Comparison of ENCODE assay signal across 8 mouse cellular contexts in the genomic region with DNA sequence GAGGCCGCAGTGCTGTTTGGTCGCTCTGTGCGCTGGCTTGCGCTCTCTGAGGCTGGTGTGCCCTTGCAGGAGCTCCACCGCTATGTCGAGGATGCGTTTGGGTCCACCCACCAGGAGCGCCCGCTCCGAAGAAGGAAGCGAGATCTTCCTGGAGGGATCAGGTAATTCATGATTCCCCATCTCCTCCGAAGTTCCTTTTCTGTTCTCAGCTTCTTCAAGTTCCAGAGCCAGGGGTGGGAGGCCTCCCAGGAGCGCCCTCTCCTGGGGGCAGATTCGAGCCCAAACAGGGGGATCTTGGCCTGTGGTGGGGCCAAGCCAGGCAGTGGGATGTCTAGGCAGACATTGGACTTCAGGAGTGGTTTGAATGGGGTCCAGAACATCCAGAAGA. TPM values are rescaled to one million over a fixed set of nuclear protein-coding genes. Genes with fewer than 3 reads are reported as not detected.
A peak's percentile ranks its signal among the peaks of the same experiment; 100 is the strongest.
DNase-seq lines count a peak whose midpoint lies in the region; ATAC-seq and TF ChIP-seq lines count a peak whose summit lies in the region.

No protein-coding gene starts in this region.

- WGBS in heart, embryonic 16.5 days: 18% methylated on average over 14 of the region's 14 CpGs
- WGBS in limb, embryonic 13.5 days: 13% methylated on average over 14 of the region's 14 CpGs
- WGBS in midbrain, embryonic 13.5 days: 12% methylated on average over 14 of the region's 14 CpGs

- H3K4me2 ChIP-seq in heart, embryonic 16.5 days (ENCODE audit: low read depth, low read length): peak overlapping the region; percentile 83
- peak overlapping the region; percentile 64 for H3K4me2 ChIP-seq in limb, embryonic 13.5 days (replicated peaks)
- H3K4me2 ChIP-seq in midbrain, embryonic 13.5 days (replicated peaks): peak overlapping the region; percentile 63

- peaks cover 66% of the 10 kb centered on the region for H3K4me1 ChIP-seq in E14TG2a.4 (replicated peaks; ENCODE audit: low read depth, low read length)
- H3K4me1 ChIP-seq in heart, embryonic 16.5 days (ENCODE audit: control insufficient read depth, insufficient read depth, low read length): peaks cover 8% of the 10 kb centered on the region
- peaks cover 35% of the 10 kb centered on the region for H3K4me1 ChIP-seq in limb, embryonic 13.5 days
- peaks cover 11% of the 10 kb centered on the region for H3K4me1 ChIP-seq in midbrain, embryonic 13.5 days (replicated peaks)

- no peak for ATAC-seq in heart, embryonic 16.5 days (replicated peaks; ENCODE audit: extremely low read depth, insufficient read depth, low FRiP score)
- ATAC-seq in limb, embryonic 13.5 days (ENCODE audit: low FRiP score, low read depth): no peak
- 0 out of 2 replicates have a peak, but pooled peaks have one; percentile 12 for ATAC-seq in midbrain, embryonic 13.5 days
- no peak for ATAC-seq in cerebellum, adult (ENCODE audit: insufficient number of reproducible peaks, low FRiP score, low TSS enrichment)

- peak; percentile 41 for TF ChIP-seq CTCF in E14TG2a.4 (conservative IDR thresholded peaks at IDR 0.05; ENCODE audit: low read length)

- peak overlapping the region; percentile 80 for H3K4me3 ChIP-seq in E14TG2a.4 (replicated peaks; ENCODE audit: low read length)
- peak overlapping the region; percentile 63 for H3K4me3 ChIP-seq in heart, embryonic 16.5 days (ENCODE audit: low read length)
- H3K4me3 ChIP-seq in limb, embryonic 13.5 days: peak overlapping the region; percentile 44
- H3K4me3 ChIP-seq in midbrain, embryonic 13.5 days (replicated peaks): 0 out of 2 replicates have a peak overlapping the region, but pooled peaks have one; percentile 6

- peak; percentile 62 for DNase-seq in adrenal gland, postnatal 10 days
- DNase-seq in left cerebral cortex, postnatal 36 days (ENCODE audit: low spot score in 2 of 2): no peak
- DNase-seq in cerebellum, adult 9-10 months: no peak

- peak overlapping the region; percentile 95 for H3K27ac ChIP-seq in heart, embryonic 16.5 days (ENCODE audit: low read length)
- H3K27ac ChIP-seq in limb, embryonic 13.5 days: peak overlapping the region; percentile 94; the same call in 1 of the 2 replicates
- H3K27ac ChIP-seq in midbrain, embryonic 13.5 days: no peak overlapping the region

- H3K36me3 ChIP-seq in E14TG2a.4 (ENCODE audit: insufficient read depth, low read length): no peaks in the 10 kb centered on the region
- H3K36me3 ChIP-seq in heart, embryonic 16.5 days (ENCODE audit: control insufficient read depth, insufficient read depth): no peaks in the 10 kb centered on the region
- H3K36me3 ChIP-seq in limb, embryonic 13.5 days: no peaks in the 10 kb centered on the region
- no peaks in the 10 kb centered on the region for H3K36me3 ChIP-seq in midbrain, embryonic 13.5 days

- H3K27me3 ChIP-seq in E14TG2a.4 (ENCODE audit: insufficient read depth, low read length): peaks cover 7% of the 10 kb centered on the region; the same call in 1 of the 2 replicates
- peaks cover 9% of the 10 kb centered on the region for H3K27me3 ChIP-seq in heart, embryonic 16.5 days (ENCODE audit: control insufficient read depth, insufficient read depth, low read length)
- peaks cover 22% of the 10 kb centered on the region for H3K27me3 ChIP-seq in limb, embryonic 13.5 days
- peaks cover 22% of the 10 kb centered on the region for H3K27me3 ChIP-seq in midbrain, embryonic 13.5 days

- peak overlapping the region; percentile 67 for H3K9ac ChIP-seq in heart, embryonic 16.5 days (ENCODE audit: low read length)
- H3K9ac ChIP-seq in limb, embryonic 13.5 days: peak overlapping the region; percentile 8; the same call in 1 of the 2 replicates
- H3K9ac ChIP-seq in midbrain, embryonic 13.5 days (replicated peaks): no peak overlapping the region

- H3K9me3 ChIP-seq in E14TG2a.4 (ENCODE audit: low read length): no peaks in the 10 kb centered on the region; the same call in 1 of the 2 replicates
- H3K9me3 ChIP-seq in heart, embryonic 16.5 days (replicated peaks; ENCODE audit: control insufficient read depth, low read length): peaks cover 6% of the 10 kb centered on the region; the same call in 1 of the 2 replicates
- peaks cover 8% of the 10 kb centered on the region; the same call in 1 of the 2 replicates for H3K9me3 ChIP-seq in limb, embryonic 13.5 days
- H3K9me3 ChIP-seq in midbrain, embryonic 13.5 days: 0 out of 2 replicates have a peak, but pooled peaks cover 6% of the 10 kb centered on the region

- intact Hi-C loops in left cerebral cortex, postnatal 36 days (cut with DNase I): no loop called here

RNA-seq across cellular contexts. Expression of a gene that starts 0.6 kb away (rescaled TPM):
- 1 to 10 TPM; 6.1 to 7.2 TPM for total RNA-seq in adrenal gland, postnatal 10 days (2021)
- 3.8 and 3.9 TPM in 2 replicates for polyA plus RNA-seq in heart, embryonic 16.5 days (2015; fragmentation: Nextera tagmentation; extraction: Ambion mirVana)
- polyA plus RNA-seq in limb, embryonic 13.5 days (2015; fragmentation: Nextera tagmentation; extraction: Ambion mirVana): 4.1 and 4.8 TPM in 2 replicates
- polyA plus RNA-seq in midbrain, embryonic 13.5 days (2015; fragmentation: Nextera tagmentation; extraction: Ambion mirVana): 3.3 and 4.1 TPM in 2 replicates
- 1 to 10 TPM; 2.3 to 2.9 TPM for total RNA-seq in left cerebral cortex, postnatal 36 days (2021)

RNA-seq across cellular contexts. Expression of a gene that starts 3.2 kb away (rescaled TPM):
- 100 to 1,000 TPM; 156 to 158 TPM for total RNA-seq in adrenal gland, postnatal 10 days (2021)
- polyA plus RNA-seq in heart, embryonic 16.5 days (2015; fragmentation: Nextera tagmentation; extraction: Ambion mirVana): 87.4 and 92.8 TPM in 2 replicates
- 181 and 186 TPM in 2 replicates for polyA plus RNA-seq in limb, embryonic 13.5 days (2015; fragmentation: Nextera tagmentation; extraction: Ambion mirVana)
- 24.4 and 27.3 TPM in 2 replicates for polyA plus RNA-seq in midbrain, embryonic 13.5 days (2015; fragmentation: Nextera tagmentation; extraction: Ambion mirVana)
- 1 to 10 TPM; 2.9 to 4.1 TPM for total RNA-seq in left cerebral cortex, postnatal 36 days (2021)

RNA-seq across cellular contexts. Expression of a gene that starts 27.7 kb away (rescaled TPM):
- total RNA-seq in adrenal gland, postnatal 10 days (2021): 10 to 100 TPM; 85.8 to 88.1 TPM
- 8.8 TPM in 2 replicates for polyA plus RNA-seq in heart, embryonic 16.5 days (2015; fragmentation: Nextera tagmentation; extraction: Ambion mirVana)
- polyA plus RNA-seq in limb, embryonic 13.5 days (2015; fragmentation: Nextera tagmentation; extraction: Ambion mirVana): 4.9 and 5.2 TPM in 2 replicates
- polyA plus RNA-seq in midbrain, embryonic 13.5 days (2015; fragmentation: Nextera tagmentation; extraction: Ambion mirVana): 5.9 and 6.7 TPM in 2 replicates
- 10 to 100 TPM; 21.8 to 22.0 TPM for total RNA-seq in left cerebral cortex, postnatal 36 days (2021)

RNA-seq across cellular contexts. Expression of a gene that starts 27.9 kb away (rescaled TPM):
- under 1 TPM in 1 of 2 experiments, not detected in 1; 0.30 TPM for total RNA-seq in adrenal gland, postnatal 10 days (2021)
- 0.91 and 1.4 TPM in 2 replicates for polyA plus RNA-seq in heart, embryonic 16.5 days (2015; fragmentation: Nextera tagmentation; extraction: Ambion mirVana)
- polyA plus RNA-seq in limb, embryonic 13.5 days (2015; fragmentation: Nextera tagmentation; extraction: Ambion mirVana): 0.43 and 0.46 TPM in 2 replicates
- 0.28 and 0.66 TPM in 2 replicates for polyA plus RNA-seq in midbrain, embryonic 13.5 days (2015; fragmentation: Nextera tagmentation; extraction: Ambion mirVana)
- not detected for total RNA-seq in left cerebral cortex, postnatal 36 days (2021)

RNA-seq across cellular contexts. Expression of a gene that starts 46.2 kb away (rescaled TPM):
- total RNA-seq in adrenal gland, postnatal 10 days (2021): 1 to 10 TPM in 1 of 2 experiments, under 1 TPM in 1; 0.72 to 1.2 TPM
- 0.14 and 0.17 TPM in 2 replicates for polyA plus RNA-seq in heart, embryonic 16.5 days (2015; fragmentation: Nextera tagmentation; extraction: Ambion mirVana)
- polyA plus RNA-seq in limb, embryonic 13.5 days (2015; fragmentation: Nextera tagmentation; extraction: Ambion mirVana): 0.43 and 0.59 TPM in 2 replicates
- 1.2 and 1.3 TPM in 2 replicates for polyA plus RNA-seq in midbrain, embryonic 13.5 days (2015; fragmentation: Nextera tagmentation; extraction: Ambion mirVana)
- total RNA-seq in left cerebral cortex, postnatal 36 days (2021): 10 to 100 TPM; 10.2 to 12.3 TPM

Comparison
In these comparisons a context has a peak if more than half of its experiments do, and no peak if none do; other contexts are left out.
1. H3K4me3 ChIP-seq: peak in every context shown above with its lines; median percentile 80 in E14TG2a.4; 63 in heart, embryonic 16.5 days; 44 in limb, embryonic 13.5 days; 6 in midbrain, embryonic 13.5 days.